Mouse (Mus musculus): ENCODE measurements around the gene Prr5l. TPM values are rescaled to one million over a fixed set of nuclear protein-coding genes. Genes with fewer than 3 reads are reported as not detected.

Gene Prr5l
- polyA plus RNA-seq, 1 experiment from 2014 or later, result 25.2 TPM

DNA sequence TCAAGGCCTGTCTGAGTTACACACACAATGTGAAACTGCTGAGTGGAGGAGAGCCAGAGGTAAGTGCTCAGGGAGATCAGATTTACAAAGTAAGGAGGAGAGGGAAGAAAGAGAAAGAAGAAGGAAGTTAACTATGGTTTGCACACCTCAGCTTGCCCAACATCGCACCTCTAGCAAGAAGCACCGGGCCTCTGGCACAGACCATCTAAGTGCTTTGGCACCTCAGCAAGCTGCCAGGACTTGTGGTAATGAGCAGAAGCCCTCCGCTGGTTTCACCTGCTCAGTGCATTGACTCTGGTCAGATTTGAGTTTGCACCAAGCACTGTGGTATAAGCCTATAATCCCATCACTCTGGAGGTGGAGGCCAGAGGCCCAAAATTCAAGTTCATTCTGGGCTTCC is 70.9 kb downstream of the Prr5l start:
- no peak for DNase-seq (ENCODE audit: low spot score)
- no peak overlapping the region for H3K27ac ChIP-seq (replicated peaks)
- H3K4me1 ChIP-seq, result peaks cover 4% of the 10 kb centered on the region; the same call in 1 of the 2 replicates
- no peaks in the 10 kb centered on the region for H3K36me3 ChIP-seq
- H3K27me3 ChIP-seq (ENCODE audit: low read depth, poor library complexity, severe bottlenecking), result no peaks in the 10 kb centered on the region
- no peaks in the 10 kb centered on the region for H3K9me3 ChIP-seq (replicated peaks)
- WGBS, result 84% methylated on average over 3 of the region's 3 CpGs
- no peak overlapping the region for H3K4me3 ChIP-seq

DNA sequence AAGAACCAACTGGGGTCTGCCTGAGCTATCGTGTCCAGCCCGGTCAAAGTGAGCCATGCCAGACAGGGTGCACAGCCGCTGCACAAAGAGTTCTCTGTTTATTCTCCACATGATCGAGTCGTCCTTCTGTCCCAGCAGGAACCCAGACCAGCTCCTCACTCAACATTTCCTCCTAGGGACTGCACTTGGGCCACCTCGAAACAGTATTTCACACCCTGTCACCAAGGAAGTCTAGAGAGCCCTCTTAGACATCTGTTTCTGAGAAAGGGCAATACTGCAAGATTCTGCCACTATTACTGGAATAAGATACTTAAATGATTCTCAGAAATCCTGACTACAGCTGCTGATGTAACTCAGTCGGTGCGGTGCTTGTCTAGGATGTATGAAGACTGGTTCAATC is 72.1 kb downstream of the Prr5l start:
- DNase-seq (ENCODE audit: low spot score), result no peak
- Histone ChIP-seq H3K4me3 (no peak overlapping the region), H3K27me3 (ENCODE audit: low read depth, poor library complexity, severe bottlenecking) (no peaks in the 10 kb centered on the region), H3K4me1 (peaks cover 4% of the 10 kb centered on the region; the same call in 1 of the 2 replicates), H3K36me3 (no peaks in the 10 kb centered on the region), H3K27ac (replicated peaks) (no peak overlapping the region), H3K9me3 (replicated peaks) (no peaks in the 10 kb centered on the region)
- whole genome bisulfite sequencing, result 79% methylated on average over 8 of the region's 8 CpGs

DNA sequence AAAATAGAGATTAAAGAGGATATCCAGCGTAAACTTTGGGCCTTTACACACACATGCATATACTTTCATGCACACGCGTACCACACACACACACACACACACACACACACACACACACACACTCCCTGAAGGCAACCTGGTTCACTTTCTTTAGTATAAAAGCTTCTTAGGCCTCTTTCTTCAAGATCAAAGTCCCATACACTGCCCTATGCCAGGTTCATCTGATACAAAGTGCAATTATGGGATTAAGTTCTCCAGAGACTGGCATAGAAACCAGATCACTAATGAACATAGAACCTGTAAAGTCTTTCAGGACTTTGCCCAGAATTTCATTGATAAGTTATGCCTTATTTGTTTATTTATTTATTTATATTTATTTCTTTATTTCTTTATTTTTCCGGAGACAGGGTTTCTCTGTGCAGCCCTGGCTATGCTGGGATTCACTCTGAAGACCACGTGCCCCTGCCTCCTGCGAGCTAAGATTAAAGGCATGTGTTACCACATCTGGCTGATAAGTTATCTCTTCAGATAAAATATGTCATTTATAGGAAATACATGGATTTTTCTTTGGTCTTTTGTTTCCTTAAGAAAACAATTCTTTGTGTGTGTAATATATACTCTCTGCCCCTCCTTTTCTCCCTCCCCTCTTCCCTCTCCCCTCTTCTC is 73.1 kb downstream of the Prr5l start:
- Histone ChIP-seq H3K27ac (replicated peaks) (no peak overlapping the region), H3K4me3 (no peak overlapping the region), H3K27me3 (ENCODE audit: low read depth, poor library complexity, severe bottlenecking) (no peaks in the 10 kb centered on the region), H3K9me3 (replicated peaks) (no peaks in the 10 kb centered on the region), H3K36me3 (no peaks in the 10 kb centered on the region), H3K4me1 (no peaks in the 10 kb centered on the region)
- no peak for DNase-seq (ENCODE audit: low spot score)
- 92% methylated on average over 6 of the region's 6 CpGs for WGBS

DNA sequence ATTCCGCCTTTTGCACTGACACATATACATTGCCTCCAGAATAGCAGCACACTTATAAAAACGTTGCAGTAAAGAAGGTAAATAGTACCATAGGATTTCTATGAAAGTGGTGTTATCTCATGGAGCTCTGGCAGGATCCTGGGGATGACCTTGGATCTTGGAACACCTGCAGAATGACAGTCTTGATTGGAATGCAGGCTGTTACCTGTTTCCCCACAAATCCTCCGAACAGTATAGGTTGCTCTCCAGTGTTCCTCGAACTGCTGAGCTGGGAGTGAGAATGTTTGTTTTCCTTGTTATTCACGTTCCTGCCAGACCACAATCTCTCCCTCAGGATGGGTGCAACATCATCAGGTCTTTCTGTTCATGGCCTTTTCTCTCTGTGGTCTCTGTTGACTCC is 75.1 kb downstream of the Prr5l start:
- no peaks in the 10 kb centered on the region for H3K36me3 ChIP-seq
- no peak overlapping the region for H3K4me3 ChIP-seq
- no peak overlapping the region for H3K27ac ChIP-seq (replicated peaks)
- H3K27me3 ChIP-seq (ENCODE audit: low read depth, poor library complexity, severe bottlenecking), result no peaks in the 10 kb centered on the region
- no peak for DNase-seq (ENCODE audit: low spot score)
- no peaks in the 10 kb centered on the region for H3K9me3 ChIP-seq (replicated peaks)
- 78% methylated on average over 5 of the region's 5 CpGs for WGBS
- H3K4me1 ChIP-seq, result no peaks in the 10 kb centered on the region

- no peak for DNase-seq (ENCODE audit: low spot score)
- Histone ChIP-seq H3K27ac (replicated peaks) (no peak overlapping the region), H3K27me3 (ENCODE audit: low read depth, poor library complexity, severe bottlenecking) (no peaks in the 10 kb centered on the region), H3K4me3 (no peak overlapping the region), H3K4me1 (peaks cover 9% of the 10 kb centered on the region), H3K36me3 (no peaks in the 10 kb centered on the region), H3K9me3 (replicated peaks) (no peaks in the 10 kb centered on the region)
- 94% methylated on average over 6 of the region's 6 CpGs for WGBS
Observed at GRCm38 (mm10) chr2:101802240-101802639, 80.6 kb downstream of the Prr5l start.

- peaks cover 20% of the 10 kb centered on the region for H3K36me3 ChIP-seq
- peaks cover 35% of the 10 kb centered on the region for H3K4me1 ChIP-seq
- peak overlapping the region; percentile 91 for H3K27ac ChIP-seq (replicated peaks)
- H3K4me3 ChIP-seq, result peak overlapping the region; percentile 76
- peaks cover 9% of the 10 kb centered on the region; the same call in 1 of the 2 replicates for H3K27me3 ChIP-seq (ENCODE audit: low read depth, poor library complexity, severe bottlenecking)
- DNase-seq (ENCODE audit: low spot score), result no peak
- 1% methylated on average over 19 of the region's 19 CpGs for WGBS
- no peaks in the 10 kb centered on the region for H3K9me3 ChIP-seq (replicated peaks)
Observed at GRCm38 (mm10) chr2:101797901-101798250, 85.0 kb downstream of the Prr5l start.

- DNase-seq (ENCODE audit: low spot score), result peak; percentile 80
- under 1% methylated on average over 49 of the region's 49 CpGs for WGBS
Observed at GRCm38 (mm10) chr2:101797166-101797900, 85.5 kb downstream of the Prr5l start.

DNA sequence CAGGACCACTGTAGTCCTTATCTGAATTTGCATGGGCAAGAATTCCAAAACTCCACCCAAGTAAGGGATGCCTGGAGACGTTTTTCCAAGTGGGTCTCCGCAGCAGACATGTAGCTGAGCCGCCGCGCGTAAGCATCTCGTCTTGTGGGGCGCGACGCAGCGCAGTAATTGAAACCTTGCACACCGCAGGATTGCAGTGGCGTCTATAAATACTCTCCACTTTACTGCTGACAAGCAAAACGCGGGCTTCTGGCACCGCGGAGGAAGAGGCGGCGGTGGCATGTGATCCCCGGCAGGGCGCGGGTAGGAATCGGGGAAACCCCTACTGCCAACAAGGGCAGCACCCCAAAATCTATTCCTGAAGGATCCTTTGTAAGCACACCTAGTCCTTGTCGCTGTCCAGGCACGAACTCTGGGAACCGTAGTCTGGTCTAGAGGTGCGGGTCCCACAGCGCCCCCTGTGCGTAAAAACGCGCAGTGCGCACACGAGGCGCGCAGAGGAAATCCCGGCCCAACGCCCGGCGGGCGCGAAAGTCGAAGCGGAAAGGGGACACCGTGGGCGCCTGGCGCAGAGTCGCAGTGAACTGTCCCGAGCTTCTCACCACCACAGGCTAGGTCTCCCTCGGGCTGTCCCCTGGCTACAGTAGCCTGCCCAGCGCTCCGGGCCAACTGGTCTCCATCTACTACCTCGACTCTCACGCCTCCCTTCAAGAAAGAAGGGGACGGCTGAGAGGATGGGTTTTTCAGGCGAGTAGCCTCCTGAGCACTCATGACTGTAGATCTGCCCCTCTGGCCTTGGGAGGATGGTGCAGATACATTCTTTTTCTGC is 86.3 kb downstream of the Prr5l start:
- H3K9me3 ChIP-seq (replicated peaks), result no peaks in the 10 kb centered on the region
- H3K27ac ChIP-seq (replicated peaks), result peak overlapping the region; percentile 91
- H3K4me1 ChIP-seq, result peaks cover 48% of the 10 kb centered on the region
- H3K4me3 ChIP-seq, result peak overlapping the region; percentile 76
- peaks cover 23% of the 10 kb centered on the region for H3K36me3 ChIP-seq
- DNase-seq (ENCODE audit: low spot score), result peak; percentile 89
- peaks cover 9% of the 10 kb centered on the region; the same call in 1 of the 2 replicates for H3K27me3 ChIP-seq (ENCODE audit: low read depth, poor library complexity, severe bottlenecking)
- WGBS, result 1% methylated on average over 55 of the region's 55 CpGs

More at GRCm38 (mm10) chr2:101797166-101797900, 85.5 kb downstream of the Prr5l start:
- Histone ChIP-seq H3K27ac (replicated peaks) (peak overlapping the region; percentile 91), H3K4me3 (peak overlapping the region; percentile 76), H3K4me1 (peaks cover 40% of the 10 kb centered on the region), H3K9me3 (replicated peaks) (no peaks in the 10 kb centered on the region), H3K27me3 (ENCODE audit: low read depth, poor library complexity, severe bottlenecking) (peaks cover 9% of the 10 kb centered on the region; the same call in 1 of the 2 replicates), H3K36me3 (peaks cover 20% of the 10 kb centered on the region)

DNA sequence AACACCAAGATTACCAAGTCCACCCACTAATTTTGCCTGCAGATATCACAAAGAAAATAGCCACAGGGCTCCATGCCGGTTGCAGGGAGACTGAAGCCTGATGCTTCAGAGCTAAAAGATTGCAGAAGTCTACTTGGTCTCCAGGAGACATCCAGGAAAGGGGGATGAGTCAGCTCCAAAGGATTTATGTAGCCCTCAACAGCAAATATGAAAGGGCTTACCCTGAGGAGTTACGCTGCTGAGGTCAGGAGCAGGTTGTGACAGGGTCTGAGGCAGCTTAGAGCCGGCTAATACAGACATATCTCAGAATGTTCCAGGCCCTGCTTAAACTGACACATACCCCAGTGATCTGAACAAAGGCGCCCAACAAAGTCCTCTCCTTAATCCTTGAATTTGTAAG is 90.7 kb downstream of the Prr5l start:
- Histone ChIP-seq H3K27ac (replicated peaks) (peak overlapping the region; percentile 43; the same call in 1 of the 2 replicates), H3K9me3 (replicated peaks) (no peaks in the 10 kb centered on the region), H3K4me1 (peaks cover 38% of the 10 kb centered on the region), H3K36me3 (peaks cover 25% of the 10 kb centered on the region), H3K27me3 (ENCODE audit: low read depth, poor library complexity, severe bottlenecking) (peaks cover 9% of the 10 kb centered on the region; the same call in 1 of the 2 replicates), H3K4me3 (no peak overlapping the region)
- 72% methylated on average over 4 of the region's 4 CpGs for WGBS
- DNase-seq (ENCODE audit: low spot score), result no peak

GRCm38 (mm10) chr2:101783255-101783654 is 99.6 kb downstream of the Prr5l start:
- H3K27ac ChIP-seq (replicated peaks), result no peak overlapping the region
- WGBS, result 59% methylated on average over 5 of the region's 5 CpGs
- DNase-seq (ENCODE audit: low spot score), result no peak
- H3K9me3 ChIP-seq (replicated peaks), result no peaks in the 10 kb centered on the region
- H3K4me1 ChIP-seq, result peaks cover 13% of the 10 kb centered on the region; the same call in 1 of the 2 replicates
- no peak overlapping the region for H3K4me3 ChIP-seq
- H3K27me3 ChIP-seq (ENCODE audit: low read depth, poor library complexity, severe bottlenecking), result no peaks in the 10 kb centered on the region
- 0 out of 2 replicates have a peak, but pooled peaks cover 5% of the 10 kb centered on the region for H3K36me3 ChIP-seq

- no peak overlapping the region for H3K4me3 ChIP-seq
- 0 out of 2 replicates have a peak, but pooled peaks cover 5% of the 10 kb centered on the region for H3K36me3 ChIP-seq
- H3K4me1 ChIP-seq, result peaks cover 13% of the 10 kb centered on the region; the same call in 1 of the 2 replicates
- peak overlapping the region; percentile 49; the same call in 1 of the 2 replicates for H3K27ac ChIP-seq (replicated peaks)
- DNase-seq (ENCODE audit: low spot score), result no peak
- no peaks in the 10 kb centered on the region for H3K27me3 ChIP-seq (ENCODE audit: low read depth, poor library complexity, severe bottlenecking)
- H3K9me3 ChIP-seq (replicated peaks), result no peaks in the 10 kb centered on the region
- WGBS, result 85% methylated on average over 4 of the region's 4 CpGs
Observed at GRCm38 (mm10) chr2:101781357-101781777, 101.5 kb downstream of the Prr5l start.

DNA sequence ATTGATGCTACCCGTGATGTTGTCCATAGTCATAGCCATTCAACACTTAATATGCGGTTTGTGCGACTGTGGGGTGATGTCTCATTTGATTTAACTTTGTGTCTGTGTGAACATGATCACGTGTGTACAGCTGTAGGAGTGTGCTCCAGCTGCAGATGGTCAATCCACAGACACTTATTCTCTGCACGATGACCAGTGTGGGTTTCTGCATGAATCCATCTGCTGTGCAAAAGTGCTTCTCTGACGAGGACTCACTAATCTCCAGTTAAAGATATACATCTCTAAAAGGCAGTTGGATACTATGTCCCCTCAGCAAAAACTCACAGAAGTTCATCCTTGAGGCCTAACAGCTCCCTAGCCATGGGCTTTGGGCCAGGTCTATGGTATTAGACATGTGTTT is 104.7 kb downstream of the Prr5l start:
- Histone ChIP-seq H3K27ac (replicated peaks) (no peak overlapping the region), H3K9me3 (replicated peaks) (no peaks in the 10 kb centered on the region), H3K27me3 (ENCODE audit: low read depth, poor library complexity, severe bottlenecking) (no peaks in the 10 kb centered on the region), H3K36me3 (0 out of 2 replicates have a peak, but pooled peaks cover 5% of the 10 kb centered on the region), H3K4me3 (no peak overlapping the region), H3K4me1 (peaks cover 9% of the 10 kb centered on the region; the same call in 1 of the 2 replicates)
- DNase-seq (ENCODE audit: low spot score), result no peak
- 94% methylated on average over 6 of the region's 6 CpGs for WGBS
